Mouse (Mus musculus) layer of hippocampus, adult 2 months (tissue): Measurements from ENCODE around the gene Dnah6. TPM values are rescaled to one million over a fixed set of nuclear protein-coding genes. Genes with fewer than 3 reads are reported as not detected.

Experiments used
- DNase-seq, 2 experiments: peaks; one replicate each; pipeline ENCODE4 v3.0.0; 2022; ENCODE audit warnings: low spot score in 2 of 2
- H3K27ac ChIP-seq: fragments of 200-600 bp; 2 replicates; pipeline ENCODE4 v1.8.1; 2022
- H3K4me3 ChIP-seq: fragments of 200-600 bp; 2 replicates; pipeline ENCODE4 v1.8.1; 2022; ENCODE audit warnings: mild to moderate bottlenecking
- CTCF ChIP-seq: fragments of 200-600 bp; conservative IDR thresholded peaks from 2 replicates; pipeline ENCODE4 v1.8.1; 2022; ENCODE audit warnings: antibody characterized with exemption, mild to moderate bottlenecking, moderate library complexity
- long read RNA-seq, 2 experiments: library from polyadenylated mRNA; stranded (forward); transcript quantifications; one replicate each; pipeline ENCODE4 v2.0.0; 2021; ENCODE audit warnings: borderline mapping rate in 2 of 2
- total RNA-seq, 2 experiments: library from RNA; stranded (reverse); gene quantifications; 2 replicates each; pipeline ENCODE4 v1.2.3; 2021

Gene Dnah6
- total RNA-seq: under 1 TPM; 0.66 to 0.97 TPM
- long read RNA-seq, experiment 1, partial matches to known transcripts: 1 of 1 reads
- long read RNA-seq, experiment 1, other reads (novel, unspliced or antisense): 0 of 1 reads
- long read RNA-seq, experiment 2: 0 reads

GRCm38 (mm10) chr6:73221189-73221957, at the start of gene Dnah6:
Gene Dnah6 (minus strand): TSS chr6:73221651.
- Histone ChIP-seq H3K27ac (peak within 1 kb of the TSS; percentile 54), H3K4me3 (peak within 1 kb of the TSS; percentile 59)
- DNase-seq: peak; percentile 83 to 95
- no peak for TF ChIP-seq CTCF

- H3K4me3 ChIP-seq: no peak overlapping the region
These were observed 47.9 kb upstream of the Dnah6 start for GRCm38 (mm10) chr6:73269374-73269773.

DNA sequence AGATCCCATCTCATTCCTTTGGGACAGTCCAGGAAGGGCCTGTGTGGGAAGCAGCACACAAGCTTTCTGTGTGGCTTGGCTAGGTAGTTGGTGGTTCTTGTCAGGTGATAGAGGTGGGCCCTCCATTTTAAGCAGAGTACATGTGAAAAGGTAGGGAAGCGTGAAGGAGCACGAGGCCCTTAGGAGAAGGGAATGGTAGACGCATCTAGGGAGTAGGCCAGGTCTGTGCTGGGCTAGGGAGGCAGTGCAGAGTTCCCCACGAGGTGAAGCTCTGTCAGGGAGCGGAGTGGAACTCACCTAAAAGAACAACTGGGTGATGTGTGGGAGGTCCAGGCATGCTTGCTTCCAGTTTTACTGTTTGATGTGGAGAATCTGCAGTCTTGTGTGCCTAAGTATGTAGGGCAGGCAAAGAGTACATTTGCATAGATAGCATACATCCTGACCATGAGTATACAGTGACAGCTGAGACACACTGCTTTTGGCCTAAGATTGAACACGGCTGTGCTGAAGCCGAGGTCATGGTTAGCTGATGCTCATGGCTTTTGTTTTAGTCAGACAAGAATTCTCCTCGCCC, 46.4 kb upstream of the Dnah6 start:
- TF ChIP-seq CTCF: no peak
- DNase-seq: no peak

More at GRCm38 (mm10) chr6:73269374-73269773, 47.9 kb upstream of the Dnah6 start:
- no peak for TF ChIP-seq CTCF
- no peak overlapping the region for H3K27ac ChIP-seq
- DNase-seq: no peak

GRCm38 (mm10) chr6:73264801-73265200, 43.4 kb upstream of the Dnah6 start:
- H3K27ac ChIP-seq: peak overlapping the region; percentile 57
- H3K4me3 ChIP-seq: no peak overlapping the region
- no peak for TF ChIP-seq CTCF
- DNase-seq: no peak

More for the DNA sequence above, 46.4 kb upstream of the Dnah6 start:
- no peak overlapping the region for H3K4me3 ChIP-seq
- H3K27ac ChIP-seq: no peak overlapping the region

- TF ChIP-seq CTCF: no peak
- Histone ChIP-seq H3K4me3 (no peak overlapping the region), H3K27ac (peak overlapping the region; percentile 80)
- peak; percentile 37 to 52 for DNase-seq
These were observed 38.7 kb upstream of the Dnah6 start for GRCm38 (mm10) chr6:73260110-73260509.

- no peak for TF ChIP-seq CTCF
- no peak overlapping the region for H3K4me3 ChIP-seq
- H3K27ac ChIP-seq: no peak overlapping the region
- no peak for DNase-seq
These were observed 35.6 kb upstream of the Dnah6 start for GRCm38 (mm10) chr6:73257068-73257467.

GRCm38 (mm10) chr6:73254307-73255228, 33.1 kb upstream of the Dnah6 start:
- H3K27ac ChIP-seq: peak overlapping the region; percentile 56; the same call in 1 of the 2 replicates
- no peak for TF ChIP-seq CTCF
- no peak overlapping the region for H3K4me3 ChIP-seq
- no peak for DNase-seq

DNA sequence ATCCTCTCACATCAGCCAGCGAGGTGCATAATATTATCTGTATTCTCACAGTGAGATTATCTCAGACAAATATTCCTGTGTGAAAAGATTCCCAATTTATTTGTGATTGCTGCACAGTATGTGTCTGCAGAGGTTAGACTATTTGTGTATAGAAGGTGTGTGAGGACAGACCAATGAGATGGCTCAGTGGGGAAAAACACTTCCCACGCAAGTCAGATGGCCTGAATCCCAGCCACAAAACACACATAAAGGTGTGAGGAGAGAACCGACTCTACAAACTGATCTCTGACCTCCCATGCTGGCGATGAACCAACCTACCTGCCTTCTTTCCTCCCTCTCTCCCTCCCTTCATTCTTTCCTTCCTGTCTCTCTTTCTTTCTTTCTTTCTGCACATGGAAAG, 32.1 kb upstream of the Dnah6 start:
- no peak overlapping the region for H3K27ac ChIP-seq
- no peak for DNase-seq
- no peak overlapping the region for H3K4me3 ChIP-seq
- no peak for TF ChIP-seq CTCF

GRCm38 (mm10) chr6:73253006-73253405, 31.6 kb upstream of the Dnah6 start:
- no peak for DNase-seq
- TF ChIP-seq CTCF: no peak
- H3K4me3 ChIP-seq: no peak overlapping the region
- H3K27ac ChIP-seq: no peak overlapping the region

DNA sequence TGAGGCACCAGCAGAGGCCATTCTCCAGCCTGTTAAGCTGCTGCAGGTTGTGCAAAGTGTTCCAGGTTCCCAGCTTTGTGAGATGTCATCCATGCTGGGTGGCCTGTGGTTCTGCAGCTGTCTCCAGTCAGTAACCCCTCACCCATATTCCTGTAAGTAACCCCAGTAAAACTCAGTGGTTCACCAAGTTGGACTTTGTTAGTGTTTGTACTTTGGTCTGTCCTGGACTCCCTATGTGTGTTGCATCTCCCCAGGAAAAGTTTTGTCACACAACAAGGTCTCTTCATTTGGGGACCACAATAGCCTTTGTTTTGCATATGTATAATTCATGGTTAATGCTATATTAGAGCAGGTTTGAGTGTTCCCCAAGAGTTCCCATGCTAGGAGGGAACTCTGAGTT, 30.9 kb upstream of the Dnah6 start:
- no peak overlapping the region for H3K27ac ChIP-seq
- no peak for DNase-seq
- H3K4me3 ChIP-seq: no peak overlapping the region
- TF ChIP-seq CTCF: no peak

DNA sequence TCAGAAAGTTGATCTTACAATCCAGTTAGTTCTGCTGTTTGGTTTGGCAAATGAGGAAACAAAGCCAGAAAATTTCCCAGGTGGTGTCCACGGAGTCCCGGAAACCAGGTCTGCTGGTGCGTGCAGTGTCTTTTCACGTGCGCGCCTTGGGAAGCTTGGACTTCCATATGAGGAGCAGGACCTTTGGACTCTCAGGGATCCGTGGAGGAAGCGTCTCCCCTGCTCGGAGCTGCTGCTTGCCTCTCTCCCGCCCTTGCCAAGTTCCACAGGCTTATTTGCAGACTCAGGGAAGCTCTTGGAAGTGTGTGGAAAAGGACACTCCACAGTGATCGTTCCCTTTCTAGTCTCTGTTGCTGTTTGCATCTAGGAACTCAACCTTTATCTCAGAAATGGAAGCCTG, 29.9 kb upstream of the Dnah6 start:
- Histone ChIP-seq H3K27ac (no peak overlapping the region), H3K4me3 (no peak overlapping the region)
- no peak for DNase-seq
- no peak for TF ChIP-seq CTCF

DNA sequence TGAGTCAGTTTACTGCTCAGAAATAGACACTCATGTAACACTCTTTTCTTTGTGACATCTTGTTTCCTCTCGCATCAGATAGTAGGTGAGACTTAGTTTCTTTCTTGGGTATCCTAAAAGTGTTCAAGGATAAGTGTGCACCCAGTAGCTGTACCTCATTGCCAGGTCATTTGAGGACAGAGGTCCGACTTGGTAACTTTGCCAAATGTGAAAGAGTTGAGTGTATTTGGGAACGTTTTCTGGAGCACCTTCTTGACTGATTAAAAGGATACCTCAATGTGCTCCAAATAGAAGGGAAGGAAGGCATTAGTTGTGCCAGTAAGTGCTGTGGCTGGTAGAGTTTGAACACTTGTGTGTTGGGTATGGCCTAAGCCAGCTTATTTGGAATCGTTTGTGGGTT, 28.4 kb upstream of the Dnah6 start:
- Histone ChIP-seq H3K27ac (no peak overlapping the region), H3K4me3 (peak overlapping the region; percentile 98)
- no peak for TF ChIP-seq CTCF
- DNase-seq: no peak

- Histone ChIP-seq H3K27ac (peak overlapping the region; percentile 98), H3K4me3 (peak overlapping the region; percentile 98)
- TF ChIP-seq CTCF: no peak
- DNase-seq: no peak
These were observed 27.6 kb upstream of the Dnah6 start for GRCm38 (mm10) chr6:73249049-73249422.
